Mouse (Mus musculus) urinary bladder, postnatal 14 days (tissue): Measurements from ENCODE around the gene Crim1.

ENCODE experiments used
- DNase-seq: peaks from one replicate; pipeline ENCODE4 v3.0.0; 2021; ENCODE audit warnings: low spot score

Crim1 gene

DNA sequence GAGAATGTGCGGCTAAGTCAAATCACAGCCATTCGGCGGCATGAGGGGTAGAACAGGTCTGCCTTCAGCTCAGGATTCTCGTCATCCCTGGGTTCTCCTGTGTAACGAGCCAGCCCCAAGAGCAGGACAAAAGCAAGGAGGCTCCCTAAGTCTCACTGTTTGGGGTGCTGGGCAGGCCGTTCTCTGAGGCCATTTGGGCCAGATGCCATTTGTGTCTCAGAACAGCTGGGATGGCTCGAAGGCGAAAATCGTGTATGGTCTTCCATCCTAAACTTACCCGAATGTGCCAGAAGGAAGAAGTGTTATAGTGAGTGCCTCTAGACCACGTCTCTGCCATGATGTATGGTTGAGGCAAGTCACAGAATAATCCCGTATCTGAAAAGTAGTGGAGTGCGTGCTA, 86.0 kb downstream of the Crim1 start:
- DNase-seq = no peak

DNA sequence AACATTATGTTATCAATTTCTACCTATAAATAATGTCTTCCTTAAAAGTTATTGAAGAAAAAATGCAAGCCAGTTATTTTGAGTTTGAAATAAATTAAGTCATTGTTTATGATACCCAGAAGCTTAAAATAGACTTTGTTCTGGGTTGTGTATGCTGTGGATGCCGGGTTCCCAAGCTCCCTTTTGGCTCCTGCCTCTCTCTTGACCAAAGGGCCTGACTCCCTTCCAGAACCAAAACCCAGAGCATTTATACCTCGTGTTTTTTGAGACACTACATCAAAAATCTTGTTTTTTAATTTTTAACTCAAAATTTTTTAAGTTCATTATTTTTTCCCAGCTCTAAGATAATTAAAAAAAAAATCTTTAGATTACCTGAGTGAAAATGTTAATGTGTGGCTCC, 87.3 kb downstream of the Crim1 start:
- no peak for DNase-seq

DNA sequence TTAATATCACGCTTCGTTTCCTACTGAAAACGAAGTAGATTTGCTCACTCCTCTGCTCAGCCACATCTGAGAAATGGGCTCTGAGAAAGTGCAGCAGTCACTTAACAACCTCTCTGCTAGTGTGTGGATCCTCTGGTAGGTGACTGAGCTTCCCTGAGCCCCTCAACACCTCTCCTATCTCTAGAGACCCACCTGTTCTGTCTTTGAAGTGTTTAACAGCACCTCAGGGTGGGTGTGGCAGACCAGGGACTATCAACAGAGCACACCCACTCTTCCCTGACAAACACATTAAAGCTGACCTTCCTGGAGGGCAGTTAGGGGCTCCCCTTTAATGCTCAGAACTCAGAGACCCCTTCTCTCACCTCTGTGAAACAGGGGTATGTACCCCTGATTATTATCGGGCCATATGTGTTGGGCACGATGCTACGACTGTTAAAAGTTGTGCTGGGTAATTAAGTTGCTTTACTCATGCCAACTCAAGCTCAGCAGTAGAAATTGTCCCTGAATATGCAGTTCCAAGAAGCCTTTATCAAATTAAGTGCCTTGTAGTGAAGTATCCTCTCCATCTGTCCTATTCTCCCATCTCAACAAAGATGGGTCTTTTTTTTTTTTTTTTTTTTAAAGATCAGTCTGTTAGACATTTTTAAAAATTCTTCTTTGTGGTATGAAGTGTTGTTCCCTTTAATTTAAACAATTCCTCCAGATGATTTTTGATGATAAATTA, 90.3 kb downstream of the Crim1 start:
- DNase-seq = no peak

DNA sequence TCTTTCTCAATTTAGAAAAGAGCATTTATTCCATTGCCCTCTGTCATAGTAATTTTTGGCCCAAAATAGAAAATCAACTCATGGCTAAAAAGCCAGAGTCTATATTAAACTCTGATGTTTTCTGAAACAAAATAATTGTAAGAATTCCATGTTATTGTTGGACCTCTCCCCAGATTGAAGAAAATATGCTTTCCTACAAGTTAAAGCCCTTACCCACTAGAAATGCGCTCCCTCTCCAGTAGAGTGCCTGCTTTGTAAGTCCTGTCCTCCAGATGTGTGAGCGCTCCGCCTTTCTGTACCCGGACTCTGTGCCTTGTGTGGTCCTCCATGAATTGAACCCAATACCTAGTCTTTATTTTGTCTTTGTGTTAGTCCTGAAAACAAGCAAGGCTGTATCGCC, 91.0 kb downstream of the Crim1 start:
- no peak for DNase-seq

- DNase-seq = no peak
Measured at GRCm38 (mm10) chr17:78292301-78292700, 92.3 kb downstream of the Crim1 start.

- no peak for DNase-seq
Measured at GRCm38 (mm10) chr17:78292827-78293488, 92.9 kb downstream of the Crim1 start.

DNA sequence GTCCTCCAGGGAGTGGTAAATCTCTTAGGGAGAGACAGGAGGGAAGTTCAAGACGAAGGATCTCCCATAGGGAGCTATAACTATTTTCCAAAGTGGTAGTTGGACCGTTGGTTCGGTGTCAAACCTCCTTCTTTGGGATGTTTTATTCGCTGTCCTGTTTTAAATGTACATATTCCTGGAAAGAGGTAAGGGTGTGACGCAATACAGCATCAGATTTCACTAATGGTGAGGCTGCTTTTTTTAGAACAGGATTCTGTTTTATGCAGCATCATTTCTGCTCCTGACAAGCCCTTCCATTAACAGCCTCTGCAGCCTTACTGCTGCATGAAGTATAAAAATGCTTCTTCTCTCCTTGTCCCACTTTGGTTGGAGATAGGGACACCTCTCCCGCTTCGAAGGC, 95.9 kb downstream of the Crim1 start:
- DNase-seq = no peak

DNA sequence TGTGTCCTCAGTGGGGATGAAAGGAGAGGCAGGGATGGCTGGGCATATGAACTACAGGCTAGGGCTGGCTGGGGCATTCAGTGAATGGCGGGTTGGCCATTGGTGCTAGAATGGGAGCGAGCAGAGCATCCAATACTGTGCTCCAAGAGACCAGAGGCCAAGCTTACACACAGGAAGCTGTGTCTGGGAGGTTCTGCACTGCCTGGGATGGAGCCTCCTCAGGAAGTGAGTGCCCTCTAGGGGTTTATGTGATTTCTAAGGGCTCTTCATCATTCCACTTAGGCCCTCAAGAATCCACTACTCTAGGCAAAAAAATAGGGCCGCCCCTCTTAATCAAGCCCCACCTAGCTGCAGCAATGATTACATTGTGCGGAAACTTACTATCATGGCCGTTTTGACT, 98.1 kb downstream of the Crim1 start:
- no peak for DNase-seq

GRCm38 (mm10) chr17:78298967-78299540, 99.0 kb downstream of the Crim1 start:
- DNase-seq = no peak

DNA sequence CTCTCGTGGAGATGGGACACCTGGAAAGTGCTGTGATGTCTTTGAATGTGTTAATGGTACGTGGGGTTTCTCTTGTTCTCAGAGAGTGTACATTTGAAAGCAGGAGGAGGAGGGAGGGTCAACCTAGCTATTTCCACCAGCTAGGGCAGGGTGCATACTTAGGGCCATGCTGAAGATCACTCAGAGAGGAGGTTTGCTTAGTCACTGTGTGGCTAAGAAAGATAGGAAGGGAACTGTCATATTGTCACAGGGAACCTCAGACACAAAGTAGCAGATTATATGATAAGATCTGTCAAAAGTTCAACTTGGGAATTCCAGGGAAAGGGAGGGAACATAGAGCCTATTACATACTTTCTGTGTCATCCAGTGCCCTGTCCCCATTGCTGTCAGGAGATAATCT, 103.0 kb downstream of the Crim1 start:
- no peak for DNase-seq

GRCm38 (mm10) chr17:78304059-78304458, 104.0 kb downstream of the Crim1 start:
- DNase-seq = no peak

DNA sequence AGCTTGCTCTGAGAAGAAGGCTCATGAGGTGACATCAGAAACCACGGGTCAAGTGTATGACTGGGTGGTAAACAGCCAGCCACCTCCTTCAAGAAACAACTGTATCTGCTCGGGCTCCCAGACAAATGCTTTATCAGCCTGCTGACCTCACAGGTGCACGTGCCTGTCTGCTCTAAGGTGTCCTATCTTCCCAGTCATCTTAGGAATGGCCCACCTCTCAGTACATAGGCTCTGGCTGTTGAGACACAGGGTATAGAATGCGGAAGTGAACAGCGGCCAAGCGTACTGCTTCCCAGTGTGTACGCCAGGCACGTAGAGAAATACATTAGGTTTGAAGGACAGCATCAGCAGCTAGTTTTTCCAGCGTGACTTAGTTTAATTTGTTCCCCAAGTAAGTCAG, 106.4 kb downstream of the Crim1 start:
- DNase-seq = no peak

DNA sequence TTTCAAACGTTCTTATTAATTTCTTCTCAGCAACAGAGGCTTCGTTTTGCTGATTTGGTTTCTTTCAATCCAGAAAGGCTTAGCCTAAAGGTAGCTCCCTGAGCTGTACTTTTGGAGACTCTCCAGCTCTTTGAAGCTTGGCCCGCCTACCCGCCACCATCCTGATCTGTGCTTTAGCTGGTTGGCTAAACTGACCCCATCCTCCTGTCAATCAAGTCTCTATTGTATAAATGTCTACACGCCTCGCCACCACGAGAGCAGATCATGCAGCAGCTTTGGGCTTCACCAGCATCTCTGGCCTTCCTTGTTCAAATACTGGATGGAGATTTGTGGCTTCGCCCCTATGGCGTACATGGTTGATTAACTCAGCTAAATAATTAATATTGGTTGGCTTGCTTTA, 108.2 kb downstream of the Crim1 start:
- no peak for DNase-seq

DNA sequence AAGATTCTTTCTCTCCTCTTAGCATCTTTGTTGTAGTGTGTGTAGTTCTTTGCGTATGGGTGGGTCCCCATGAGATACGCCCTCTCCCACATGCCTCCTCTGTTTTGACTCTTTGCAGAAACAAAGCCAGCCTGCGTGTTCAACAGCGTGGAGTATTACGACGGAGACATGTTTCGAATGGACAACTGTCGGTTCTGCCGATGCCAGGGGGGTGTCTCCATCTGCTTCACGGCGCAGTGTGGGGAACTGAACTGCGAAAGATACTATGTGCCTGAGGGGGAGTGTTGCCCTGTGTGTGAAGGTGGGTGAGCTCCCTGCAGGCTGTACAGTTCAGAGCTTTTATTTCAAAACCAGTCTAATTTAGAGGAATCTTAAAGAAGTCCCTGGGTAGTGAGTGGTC, 113.0 kb downstream of the Crim1 start:
- no peak for DNase-seq

DNA sequence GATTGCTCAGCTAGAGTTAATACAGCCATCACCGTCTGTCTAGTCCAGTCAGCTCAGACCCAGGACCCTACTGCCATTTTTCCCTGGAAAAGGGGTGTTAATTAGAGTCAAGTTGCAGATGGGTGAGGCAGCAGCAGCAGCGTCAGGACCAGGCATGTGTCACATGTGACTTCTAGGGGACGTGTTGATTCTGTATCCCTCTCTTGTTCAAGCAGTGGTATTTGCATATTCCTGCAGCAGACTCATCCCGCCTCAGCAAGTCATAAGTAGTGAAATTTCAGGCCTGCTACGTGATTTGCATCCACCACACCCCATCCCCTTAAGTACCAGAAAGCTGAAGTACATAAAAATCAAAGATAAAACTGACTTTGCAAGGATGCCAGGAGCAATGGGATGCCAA, 113.6 kb downstream of the Crim1 start:
- no peak for DNase-seq

- DNase-seq = no peak
Measured at GRCm38 (mm10) chr17:78315659-78316058, 115.6 kb downstream of the Crim1 start.

- no peak for DNase-seq
Measured at GRCm38 (mm10) chr17:78317381-78317780, 117.3 kb downstream of the Crim1 start.

DNA sequence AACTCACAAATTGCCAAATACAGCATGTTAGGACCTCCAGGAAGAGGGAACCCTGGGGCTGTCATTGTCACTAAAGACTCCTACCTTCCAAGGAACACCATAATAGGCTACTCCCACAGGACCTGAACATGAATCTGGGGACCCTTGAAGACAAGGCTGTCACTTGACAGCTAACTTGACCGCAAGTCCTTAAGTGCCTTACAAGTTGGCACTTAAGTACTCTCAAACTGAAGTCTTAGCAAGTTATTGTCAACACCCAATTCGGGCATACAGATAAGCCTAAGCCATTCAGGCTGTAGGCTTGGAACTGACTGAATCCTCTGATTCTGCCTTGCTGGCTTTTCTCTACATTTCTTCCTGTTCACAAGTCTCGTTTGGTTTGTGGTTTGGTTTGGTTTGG, 118.8 kb downstream of the Crim1 start:
- no peak for DNase-seq

- no peak for DNase-seq
Measured at GRCm38 (mm10) chr17:78321216-78321835, 121.3 kb downstream of the Crim1 start.

- no peak for DNase-seq
Measured at GRCm38 (mm10) chr17:78322369-78323335, 122.6 kb downstream of the Crim1 start.

DNA sequence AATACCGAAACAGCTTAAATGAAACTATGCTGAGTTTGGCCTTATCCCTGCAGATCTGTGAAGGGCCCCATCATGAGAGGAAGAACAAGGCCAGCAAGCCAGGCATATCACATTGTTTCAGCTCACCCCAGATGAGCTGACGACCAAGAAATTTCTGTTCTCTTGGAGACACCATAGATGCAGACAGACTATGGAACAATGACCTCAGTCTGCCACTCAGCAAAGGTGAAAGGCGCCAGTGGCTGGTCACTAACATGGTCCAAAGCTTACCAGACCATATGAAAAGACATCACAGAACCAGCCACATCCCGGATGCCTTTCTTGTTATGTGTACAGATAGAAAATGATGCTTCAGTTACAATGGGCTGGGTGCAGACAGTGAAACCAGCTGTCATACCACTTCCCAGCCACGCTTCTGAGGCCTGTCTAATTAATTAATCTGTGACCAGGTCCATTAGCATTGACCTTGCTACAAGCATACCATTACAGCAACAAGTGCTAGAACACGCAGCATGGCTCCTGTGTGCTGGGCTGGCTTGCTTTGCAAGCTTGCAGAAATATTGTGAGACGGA, 125.8 kb downstream of the Crim1 start:
- DNase-seq = no peak

- DNase-seq = no peak
Measured at GRCm38 (mm10) chr17:78326381-78326780, 126.3 kb downstream of the Crim1 start.
